Mouse (Mus musculus) lung, postnatal 0 days (tissue): ENCODE results near the gene Rap1gap2.

Experiments used
- CTCF ChIP-seq: IDR thresholded peaks from 2 replicates; pipeline ENCODE4 v1.5.1; 2016; ENCODE audit warnings: antibody characterized with exemption, mild to moderate bottlenecking
- EP300 ChIP-seq: IDR thresholded peaks from 2 replicates; pipeline ENCODE4 v1.6.1; 2016; ENCODE audit warnings: antibody characterized with exemption, mild to moderate bottlenecking, control low read depth

DNA sequence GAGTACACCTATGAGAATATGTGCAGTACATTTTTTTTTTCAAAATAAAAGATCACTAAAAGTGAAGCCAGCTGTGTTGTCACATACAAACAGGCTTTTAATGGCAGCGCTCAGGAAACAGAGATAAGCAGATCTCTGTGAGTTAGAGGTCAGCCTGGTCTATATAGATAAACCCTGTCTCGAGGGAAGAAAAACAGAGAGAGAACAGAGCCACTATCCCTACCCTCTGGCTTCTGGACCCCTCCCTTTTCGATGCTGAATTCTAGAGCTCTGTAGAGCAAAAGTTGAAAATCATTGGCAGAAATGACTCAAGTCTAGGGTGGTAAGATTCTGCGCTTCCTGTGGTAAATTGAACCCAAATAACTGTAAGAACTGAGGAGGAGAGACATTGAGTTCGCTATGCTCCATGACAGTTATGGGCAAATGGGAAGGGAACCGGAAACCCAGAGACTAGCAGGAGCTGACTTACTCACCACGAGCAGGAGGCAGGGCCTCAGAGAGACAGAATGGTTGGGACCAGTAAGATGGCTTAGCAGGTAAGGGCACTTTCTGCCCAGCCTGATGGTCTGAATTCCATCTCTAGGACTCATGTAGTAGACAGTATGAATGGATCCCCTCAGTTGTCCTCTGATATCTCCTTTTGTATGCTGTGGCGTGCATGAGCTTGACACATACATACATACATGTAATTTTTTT, 11.4 kb upstream of the Rap1gap2 start:
- TF ChIP-seq EP300 = no peak
- no peak for TF ChIP-seq CTCF
